Mouse (Mus musculus) liver, postnatal 0 days (tissue): ENCODE results near the gene Zbtb9.
"Not testable (repeated sequence)": the region's sequence is repeated elsewhere in the genome, so short reads cannot be mapped to it uniquely, and the experiment has no call there.

ENCODE experiments used
- CTCF ChIP-seq: sonication (generic); IDR thresholded peaks from 2 replicates; pipeline ENCODE4 v1.5.1; 2016; ENCODE audit warnings: antibody characterized with exemption, low read depth
- EP300 ChIP-seq: IDR thresholded peaks from 2 replicates; pipeline ENCODE4 v1.6.1; 2016; ENCODE audit warnings: antibody characterized with exemption, low read depth, mild to moderate bottlenecking

- not testable (repeated sequence) for TF ChIP-seq CTCF, EP300
Measured at GRCm38 (mm10) chr17:26925414-26925813, 47.6 kb upstream of the Zbtb9 start.
